Mouse (Mus musculus): ENCODE data around the gene Col13a1. TPM values are rescaled to one million over a fixed set of nuclear protein-coding genes. Genes with fewer than 3 reads are reported as not detected.

The Col13a1 gene
- not detected for polyA plus RNA-seq (2021)

- in situ Hi-C loops (cut with MboI; ENCODE audit: low pct_unique_long_range_greater_than_20kb) = no loop called here
- no peak for TF ChIP-seq CTCF (IDR thresholded peaks at IDR 0.05)
- no peak for DNase-seq (ENCODE audit: low read depth, low spot score)
- ChIA-PET CTCF (no interaction called here), POLR2A (no interaction called here)
- ATAC-seq = no peak
- peaks cover 53% of the 10 kb centered on the region for H3K27me3 ChIP-seq
These were observed at the start of gene Col13a1 for GRCm38 (mm10) chr10:61978866-61979340. Gene Col13a1, minus strand, starts transcription at chr10:61979108.

- ChIA-PET POLR2A (no interaction called here), CTCF (no interaction called here)
- no peak for DNase-seq (ENCODE audit: low read depth, low spot score)
- TF ChIP-seq CTCF (IDR thresholded peaks at IDR 0.05) = no peak
- in situ Hi-C loops (cut with MboI; ENCODE audit: low pct_unique_long_range_greater_than_20kb) = no loop called here
- ATAC-seq = no peak
- H3K27me3 ChIP-seq = peaks cover 28% of the 10 kb centered on the region
These were observed 48.8 kb upstream of the Col13a1 start for GRCm38 (mm10) chr10:62027699-62028098.

GRCm38 (mm10) chr10:62023821-62024551 lies 45.1 kb upstream of the Col13a1 start:
- in situ Hi-C loops (cut with MboI; ENCODE audit: low pct_unique_long_range_greater_than_20kb) = no loop called here
- ATAC-seq = no peak

GRCm38 (mm10) chr10:62020068-62020620 lies 41.2 kb upstream of the Col13a1 start:
- POLR2A ChIA-PET = no interaction called here
- ATAC-seq (no peak), DNase-seq (ENCODE audit: low read depth, low spot score) (no peak)
- peaks cover 27% of the 10 kb centered on the region for H3K27me3 ChIP-seq
- no peak for TF ChIP-seq CTCF (IDR thresholded peaks at IDR 0.05)
- CTCF ChIA-PET = no interaction called here
- in situ Hi-C loops (cut with MboI; ENCODE audit: low pct_unique_long_range_greater_than_20kb) = no loop called here

More at GRCm38 (mm10) chr10:62023821-62024551, 45.1 kb upstream of the Col13a1 start:
- TF ChIP-seq CTCF (IDR thresholded peaks at IDR 0.05) = no peak
- H3K27me3 ChIP-seq = peaks cover 19% of the 10 kb centered on the region
- POLR2A ChIA-PET = no interaction called here
- DNase-seq (ENCODE audit: low read depth, low spot score) = no peak
- CTCF ChIA-PET = no interaction called here

GRCm38 (mm10) chr10:62019386-62020067 lies 40.6 kb upstream of the Col13a1 start:
- CTCF ChIA-PET = no interaction called here
- no peak for TF ChIP-seq CTCF (IDR thresholded peaks at IDR 0.05)
- in situ Hi-C loops (cut with MboI; ENCODE audit: low pct_unique_long_range_greater_than_20kb) = no loop called here
- ATAC-seq (no peak), DNase-seq (ENCODE audit: low read depth, low spot score) (no peak)
- POLR2A ChIA-PET = no interaction called here
- peaks cover 30% of the 10 kb centered on the region for H3K27me3 ChIP-seq

GRCm38 (mm10) chr10:62016947-62017346 lies 38.0 kb upstream of the Col13a1 start:
- ChIA-PET CTCF (no interaction called here), POLR2A (no interaction called here)
- TF ChIP-seq CTCF (IDR thresholded peaks at IDR 0.05) = no peak
- ATAC-seq (no peak), DNase-seq (ENCODE audit: low read depth, low spot score) (no peak)
- peaks cover 21% of the 10 kb centered on the region for H3K27me3 ChIP-seq
- in situ Hi-C loops (cut with MboI; ENCODE audit: low pct_unique_long_range_greater_than_20kb) = no loop called here

GRCm38 (mm10) chr10:62013190-62013589 lies 34.3 kb upstream of the Col13a1 start:
- peaks cover 24% of the 10 kb centered on the region for H3K27me3 ChIP-seq
- TF ChIP-seq CTCF (IDR thresholded peaks at IDR 0.05) = no peak
- DNase-seq (ENCODE audit: low read depth, low spot score) (no peak), ATAC-seq (no peak)
- in situ Hi-C loops (cut with MboI; ENCODE audit: low pct_unique_long_range_greater_than_20kb) = no loop called here
- POLR2A ChIA-PET = no interaction called here
- CTCF ChIA-PET = interaction anchor here (0.7 kb wide), 1 partner anchor 81 kb away, joined by 4 read pairs; no protein-coding TSS in a partner anchor

- ChIA-PET POLR2A (no interaction called here), CTCF (no interaction called here)
- DNase-seq (ENCODE audit: low read depth, low spot score) = no peak
- ATAC-seq = no peak
- H3K27me3 ChIP-seq = peaks cover 26% of the 10 kb centered on the region
- in situ Hi-C loops (cut with MboI; ENCODE audit: low pct_unique_long_range_greater_than_20kb) = no loop called here
- TF ChIP-seq CTCF (IDR thresholded peaks at IDR 0.05) = no peak
These were observed 33.5 kb upstream of the Col13a1 start for GRCm38 (mm10) chr10:62012371-62012770.

- CTCF ChIA-PET = no interaction called here
These were observed 31.1 kb upstream of the Col13a1 start for GRCm38 (mm10) chr10:62009981-62010500.

GRCm38 (mm10) chr10:62007958-62008357 lies 29.1 kb upstream of the Col13a1 start:
- ATAC-seq (no peak), DNase-seq (ENCODE audit: low read depth, low spot score) (no peak)
- POLR2A ChIA-PET = no interaction called here
- in situ Hi-C loops (cut with MboI; ENCODE audit: low pct_unique_long_range_greater_than_20kb) = no loop called here
- no peak for TF ChIP-seq CTCF (IDR thresholded peaks at IDR 0.05)
- peaks cover 25% of the 10 kb centered on the region for H3K27me3 ChIP-seq
- CTCF ChIA-PET = no interaction called here

More at GRCm38 (mm10) chr10:62009981-62010500, 31.1 kb upstream of the Col13a1 start:
- no peak for TF ChIP-seq CTCF (IDR thresholded peaks at IDR 0.05)
- peaks cover 18% of the 10 kb centered on the region for H3K27me3 ChIP-seq
- DNase-seq (ENCODE audit: low read depth, low spot score) (no peak), ATAC-seq (no peak)
- POLR2A ChIA-PET = interaction anchor here (0.5 to 0.6 kb wide), 2 partner anchors 130 to 164 kb away, joined by 3 to 4 read pairs; no protein-coding TSS in a partner anchor
- in situ Hi-C loops (cut with MboI; ENCODE audit: low pct_unique_long_range_greater_than_20kb) = no loop called here

- DNase-seq (ENCODE audit: low read depth, low spot score) (no peak), ATAC-seq (no peak)
- no peak for TF ChIP-seq CTCF (IDR thresholded peaks at IDR 0.05)
- H3K27me3 ChIP-seq = peaks cover 22% of the 10 kb centered on the region
- CTCF ChIA-PET = no interaction called here
- POLR2A ChIA-PET = no interaction called here
- in situ Hi-C loops (cut with MboI; ENCODE audit: low pct_unique_long_range_greater_than_20kb) = no loop called here
These were observed 27.5 kb upstream of the Col13a1 start for GRCm38 (mm10) chr10:62006371-62006770.
